Mouse (Mus musculus): ENCODE data around the gene Mas1. TPM values are rescaled to one million over a fixed set of nuclear protein-coding genes. Genes with fewer than 3 reads are reported as not detected.

Mas1 gene
- total and polyA plus RNA-seq, 3 experiments: not detected

- Histone ChIP-seq H3K4me1 (ENCODE audit: control insufficient read depth in 1 of 2, insufficient read depth in 2 of 2, low read length in 2 of 2) (0 out of 4 replicates have a peak, but pooled peaks cover 0 to under 1% of the 10 kb centered on the region in 2 experiments), H3K27me3 (ENCODE audit: control insufficient read depth in 1 of 2, insufficient read depth in 2 of 2, low read length in 2 of 2) (no peaks in the 10 kb centered on the region), H3K9ac (ENCODE audit: control insufficient read depth, low read depth, low read length, poor library complexity, severe bottlenecking) (no peak within 1 kb of the TSS), H3K36me3 (ENCODE audit: control insufficient read depth in 1 of 2, insufficient read depth in 2 of 2, low read length in 2 of 2) (peaks cover 5 to 6% of the 10 kb centered on the region in 2 experiments; a peak in 3 of 4 replicates), H3K9me3 (replicated peaks; ENCODE audit: insufficient read depth, low read length) (no peaks in the 10 kb centered on the region), H3K4me3 (ENCODE audit: control insufficient read depth in 1 of 2, insufficient read depth in 1 of 2, low read depth in 2 of 2, low read length in 2 of 2) (no peak within 1 kb of the TSS), H3K79me2 (ENCODE audit: control insufficient read depth, insufficient read depth, low read length, poor library complexity) (peaks cover 7% of the 10 kb centered on the region), H3K27ac (ENCODE audit: control insufficient read depth, low read depth, low read length) (no peak within 1 kb of the TSS)
- DNase-seq (ENCODE audit: low read depth, low spot score): no peak
- no peak for TF ChIP-seq GATA1 (IDR thresholded peaks at IDR 0.05; ENCODE audit: low read depth, low read length)
- TF ChIP-seq NRF1 (IDR thresholded peaks at IDR 0.05; ENCODE audit: insufficient read depth, low read depth, low read length, poor library complexity, severe bottlenecking): no peak
- no peak for TF ChIP-seq MEF2A (IDR thresholded peaks at IDR 0.05; ENCODE audit: extremely low read depth, insufficient replicate concordance, low read depth, low read length, poor library complexity, severe bottlenecking)
- TF ChIP-seq MYB (IDR thresholded peaks at IDR 0.05; ENCODE audit: low read depth, low read length): no peak
- TF ChIP-seq POLR2AphosphoS2 (IDR thresholded peaks at IDR 0.05; ENCODE audit: low read length): 0 out of 2 replicates have a peak, but pooled peaks have one; percentile 8
- TF ChIP-seq RAD21 (IDR thresholded peaks at IDR 0.05; ENCODE audit: low read depth, low read length): no peak
- TF ChIP-seq TBP (IDR thresholded peaks at IDR 0.05; ENCODE audit: low read depth, low read length): no peak
- no peak for TF ChIP-seq HCFC1 (IDR thresholded peaks at IDR 0.05; ENCODE audit: low read depth, low read length)
- no peak for TF ChIP-seq POLR2AphosphoS5 (IDR thresholded peaks at IDR 0.05; ENCODE audit: borderline replicate concordance, low read depth, low read length)
These were observed 41.7 kb upstream of the Mas1 start, which contains the start of gene Pnldc1 for GRCm38 (mm10) chr17:12909361-12910280. TSS of gene Pnldc1 (minus strand) at chr17:12910230.

GRCm38 (mm10) chr17:12906436-12906835, 38.5 kb upstream of the Mas1 start:
- TF ChIP-seq MYB (IDR thresholded peaks at IDR 0.05; ENCODE audit: low read depth, low read length) (no peak), SIN3A (IDR thresholded peaks at IDR 0.05; ENCODE audit: low read length) (no peak), CHD1 (IDR thresholded peaks at IDR 0.05; ENCODE audit: low read depth, low read length) (no peak), JUND (IDR thresholded peaks at IDR 0.05; ENCODE audit: low read depth, low read length) (no peak), POLR2AphosphoS2 (IDR thresholded peaks at IDR 0.05; ENCODE audit: low read length) (no peak), NRF1 (IDR thresholded peaks at IDR 0.05; ENCODE audit: insufficient read depth, low read depth, low read length, poor library complexity, severe bottlenecking) (no peak), MAZ (IDR thresholded peaks at IDR 0.05; ENCODE audit: low read depth, low read length) (no peak), TAL1 (IDR thresholded peaks at IDR 0.05; ENCODE audit: low read length) (no peak)
- Histone ChIP-seq H3K9me3 (replicated peaks; ENCODE audit: insufficient read depth, low read length) (no peaks in the 10 kb centered on the region), H3K36me3 (ENCODE audit: control insufficient read depth in 1 of 2, insufficient read depth in 2 of 2, low read length in 2 of 2) (no peaks in the 10 kb centered on the region), H3K27me3 (ENCODE audit: control insufficient read depth in 1 of 2, insufficient read depth in 2 of 2, low read length in 2 of 2) (no peaks in the 10 kb centered on the region), H3K27ac (ENCODE audit: control insufficient read depth, low read depth, low read length) (no peak overlapping the region), H3K79me2 (ENCODE audit: control insufficient read depth, insufficient read depth, low read length, poor library complexity) (no peaks in the 10 kb centered on the region), H3K9ac (ENCODE audit: control insufficient read depth, low read depth, low read length, poor library complexity, severe bottlenecking) (no peak overlapping the region), H3K4me3 (ENCODE audit: control insufficient read depth in 1 of 2, insufficient read depth in 1 of 2, low read depth in 2 of 2, low read length in 2 of 2) (no peak overlapping the region), H3K4me1 (ENCODE audit: control insufficient read depth in 1 of 2, insufficient read depth in 2 of 2, low read length in 2 of 2) (no peaks in the 10 kb centered on the region)
- DNase-seq (ENCODE audit: low read depth, low spot score): no peak
